Mouse (Mus musculus) B cell, adult 2 months (primary cell): ENCODE data around the gene Mpp5.

Experiments used
- DNase-seq, 2 experiments: peaks; one replicate each; pipeline ENCODE4 v3.0.0; 2022

Gene Mpp5

GRCm38 (mm10) chr12:78860921-78861495 is 112.3 kb downstream of the Mpp5 start:
- no peak for DNase-seq

- peak; percentile 97 to 98 for DNase-seq
Measured at GRCm38 (mm10) chr12:78861496-78862253, 113.0 kb downstream of the Mpp5 start, which contains the start of the genes Atp6v1d and Eif2s1. Gene Atp6v1d (minus strand): TSS chr12:78861638. Gene Eif2s1 (plus strand): TSS chr12:78861819.

DNA sequence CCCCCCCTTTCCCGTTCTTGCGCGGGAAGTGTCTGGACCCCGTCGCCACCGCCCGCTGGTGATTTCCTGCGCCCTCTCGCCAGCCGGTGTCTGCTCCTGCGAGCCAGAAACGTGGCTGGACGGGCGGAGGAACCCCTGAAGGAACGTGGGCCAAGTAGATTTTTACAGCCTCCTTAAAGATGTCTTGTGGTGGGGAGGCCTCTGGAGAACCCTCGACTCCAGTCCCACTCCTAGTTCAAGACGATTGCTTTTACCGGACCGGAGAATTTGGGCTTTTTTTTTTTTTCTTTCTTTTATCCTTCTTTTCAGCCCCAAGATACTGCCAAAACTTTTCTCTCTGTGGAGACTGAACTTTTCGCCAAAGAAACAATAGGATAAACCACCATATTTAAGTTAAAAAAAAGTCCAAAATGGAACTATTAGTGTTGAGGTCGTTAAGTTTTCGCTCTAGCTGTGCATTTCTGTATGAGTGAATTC is 113.6 kb downstream of the Mpp5 start:
- DNase-seq: no peak

- peak; percentile 58 to 59 for DNase-seq
Measured at GRCm38 (mm10) chr12:78865434-78865833, 116.7 kb downstream of the Mpp5 start.

- no peak for DNase-seq
Measured at GRCm38 (mm10) chr12:78868115-78868514, 119.4 kb downstream of the Mpp5 start.

- peak in 1 of 2 experiments; percentile 12 for DNase-seq
Measured at GRCm38 (mm10) chr12:78874581-78874980, 125.9 kb downstream of the Mpp5 start.

GRCm38 (mm10) chr12:78890062-78890461 is 141.4 kb downstream of the Mpp5 start:
- DNase-seq: no peak
